Mouse (Mus musculus) liver, embryonic 16.5 days (tissue): ENCODE measurements around the gene Foxp1. TPM values are rescaled to one million over a fixed set of nuclear protein-coding genes. Genes with fewer than 3 reads are reported as not detected.

Experiments used
- ATAC-seq: fragments of 200-750 bp; cut with Nextera tagmentation; 2 replicates; pipeline ENCODE4 v1.8.0; 2017; ENCODE audit warnings: low read depth, mild to moderate bottlenecking, moderate number of reproducible peaks, moderate library complexity
- H3K27ac ChIP-seq: fragments of 300-500 bp; sonication (generic); 2 replicates; pipeline ENCODE4 v1.5.1; 2014; ENCODE audit warnings: mild to moderate bottlenecking, low read length
- H3K27me3 ChIP-seq: fragments of 300-500 bp; sonication (generic); 2 replicates; pipeline ENCODE4 v1.6.1; 2014; ENCODE audit warnings: low read depth, low read length, mixed read lengths; ENCODE audit not compliant: control insufficient read depth, insufficient read depth
- H3K36me3 ChIP-seq: fragments of 300-500 bp; sonication (generic); 2 replicates; pipeline ENCODE4 v1.6.1; 2014; ENCODE audit warnings: mild to moderate bottlenecking; ENCODE audit not compliant: control insufficient read depth, insufficient read depth
- H3K4me1 ChIP-seq: fragments of 300-500 bp; sonication (generic); 2 replicates; pipeline ENCODE4 v1.6.1; 2014; ENCODE audit warnings: low read depth, low read length, mixed read lengths; ENCODE audit not compliant: control insufficient read depth
- H3K4me2 ChIP-seq: fragments of 300-500 bp; sonication (generic); 2 replicates; pipeline ENCODE4 v1.6.1; 2014; ENCODE audit warnings: low read depth, low read length, mixed read lengths
- H3K4me3 ChIP-seq: fragments of 300-500 bp; sonication (generic); 2 replicates; pipeline ENCODE4 v1.5.1; 2014; ENCODE audit warnings: low read depth, mild to moderate bottlenecking, low read length
- H3K9ac ChIP-seq: fragments of 300-500 bp; sonication (generic); 2 replicates; pipeline ENCODE4 v1.6.1; 2014; ENCODE audit warnings: low read depth, low read length
- H3K9me3 ChIP-seq: fragments of 300-500 bp; sonication (generic); replicated peaks from 2 replicates; pipeline ENCODE4 v1.6.1; 2016; ENCODE audit warnings: low read length; ENCODE audit not compliant: control insufficient read depth
- WGBS: fragments of 180-500 bp; shearing (Covaris S2); extraction: QIAGEN DNeasy Blood & Tissue Kit; methylation state at CpG from one replicate; pipeline ENCODE4 v1.1.7; 2014; ENCODE audit not compliant: insufficient replicate concordance; 5-methylcytosine and 5-hydroxymethylcytosine counted together
- polyA plus RNA-seq: library from polyadenylated mRNA; unstranded; fragments of >200 nt; fragmentation: Nextera tagmentation; extraction: Ambion mirVana; gene quantifications from 2 replicates; pipeline ENCODE4 v1.2.1, GENCODE M21; 2015

Gene Foxp1
- polyA plus RNA-seq, 1 experiment from 2014 or later = 13.6 TPM

DNA sequence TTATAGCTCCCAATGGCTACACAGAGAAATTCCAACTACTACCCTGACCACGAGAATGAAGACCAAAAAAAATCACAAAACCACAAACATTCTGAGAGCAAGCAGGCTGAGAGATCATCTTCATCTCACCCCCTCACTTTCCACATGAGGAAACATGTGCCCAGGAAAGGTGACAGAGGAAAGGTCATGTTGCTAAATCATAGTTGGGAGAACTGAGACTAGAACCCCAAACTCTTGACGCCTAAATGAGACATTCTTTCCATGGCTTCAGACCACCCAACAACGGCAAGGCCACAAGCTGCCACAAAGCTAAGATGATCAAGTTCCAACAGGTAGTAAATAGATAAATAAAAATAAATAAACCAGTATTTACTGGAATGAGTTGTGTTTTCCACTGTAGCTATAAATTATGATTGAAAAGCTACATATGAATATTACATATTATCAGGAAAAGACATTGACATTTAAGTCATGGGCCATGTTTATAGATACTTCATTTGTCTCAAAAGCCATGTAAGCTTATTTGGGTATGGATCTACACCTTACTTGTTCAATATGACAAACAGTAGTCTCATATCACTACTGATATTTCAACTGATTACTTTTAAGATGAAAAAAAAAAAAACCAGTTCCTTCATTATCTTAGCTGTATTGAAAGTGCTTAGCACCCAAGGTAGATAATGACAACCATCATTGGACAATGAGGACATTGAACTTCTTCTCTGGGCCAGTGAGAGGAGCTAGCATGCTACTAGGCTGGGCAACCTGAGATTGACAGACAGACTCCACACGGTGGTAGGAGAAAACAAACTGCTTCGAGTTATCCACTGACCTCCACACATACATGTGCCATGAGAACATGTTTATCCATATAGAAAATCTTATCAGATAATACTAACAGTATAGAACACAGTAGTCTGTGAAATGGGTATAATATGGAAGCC lies 476.4 kb downstream of the Foxp1 start:
- H3K9ac ChIP-seq = no peak overlapping the region
- H3K9me3 ChIP-seq = no peaks in the 10 kb centered on the region
- H3K27ac ChIP-seq = no peak overlapping the region
- H3K4me2 ChIP-seq = no peak overlapping the region
- H3K27me3 ChIP-seq = no peaks in the 10 kb centered on the region
- 52% methylated on average over 5 of the region's 5 CpGs for WGBS
- no peak for ATAC-seq
- H3K4me3 ChIP-seq = no peak overlapping the region
- H3K4me1 ChIP-seq = no peaks in the 10 kb centered on the region
- no peaks in the 10 kb centered on the region for H3K36me3 ChIP-seq

- no peaks in the 10 kb centered on the region for H3K9me3 ChIP-seq
- H3K4me3 ChIP-seq = no peak overlapping the region
- 75% methylated on average over 12 of the region's 12 CpGs for WGBS
- ATAC-seq = no peak
- H3K4me2 ChIP-seq = no peak overlapping the region
- no peaks in the 10 kb centered on the region for H3K4me1 ChIP-seq
- H3K27ac ChIP-seq = no peak overlapping the region
- no peak overlapping the region for H3K9ac ChIP-seq
- H3K27me3 ChIP-seq = no peaks in the 10 kb centered on the region
- H3K36me3 ChIP-seq = no peaks in the 10 kb centered on the region
Measured at GRCm38 (mm10) chr6:99043932-99044664, 478.4 kb downstream of the Foxp1 start.

DNA sequence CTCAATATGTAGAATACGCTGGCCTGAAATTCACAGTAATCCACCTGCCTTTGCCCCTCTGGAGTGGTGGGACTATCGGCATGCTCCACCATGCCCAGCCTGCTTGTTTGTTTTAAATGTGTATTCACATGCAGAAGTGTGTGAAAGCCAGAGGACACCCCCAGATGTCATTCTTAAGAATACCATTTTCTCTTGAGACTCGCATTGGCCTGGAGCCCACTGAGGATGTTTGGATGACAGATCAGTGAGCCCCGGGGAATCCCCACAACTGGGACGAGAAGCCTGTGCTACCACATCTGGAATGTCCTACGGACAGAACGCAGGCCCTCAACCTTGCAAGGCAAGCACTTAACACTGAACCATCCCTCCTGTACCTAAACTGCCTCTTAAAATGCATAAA lies 479.3 kb downstream of the Foxp1 start:
- Histone ChIP-seq H3K27me3 (no peaks in the 10 kb centered on the region), H3K36me3 (no peaks in the 10 kb centered on the region), H3K9ac (no peak overlapping the region), H3K4me2 (no peak overlapping the region), H3K4me3 (no peak overlapping the region), H3K9me3 (no peaks in the 10 kb centered on the region), H3K4me1 (no peaks in the 10 kb centered on the region; the same call in 1 of the 2 replicates), H3K27ac (no peak overlapping the region)
- no peak for ATAC-seq
- WGBS = 77% methylated on average over 7 of the region's 7 CpGs

DNA sequence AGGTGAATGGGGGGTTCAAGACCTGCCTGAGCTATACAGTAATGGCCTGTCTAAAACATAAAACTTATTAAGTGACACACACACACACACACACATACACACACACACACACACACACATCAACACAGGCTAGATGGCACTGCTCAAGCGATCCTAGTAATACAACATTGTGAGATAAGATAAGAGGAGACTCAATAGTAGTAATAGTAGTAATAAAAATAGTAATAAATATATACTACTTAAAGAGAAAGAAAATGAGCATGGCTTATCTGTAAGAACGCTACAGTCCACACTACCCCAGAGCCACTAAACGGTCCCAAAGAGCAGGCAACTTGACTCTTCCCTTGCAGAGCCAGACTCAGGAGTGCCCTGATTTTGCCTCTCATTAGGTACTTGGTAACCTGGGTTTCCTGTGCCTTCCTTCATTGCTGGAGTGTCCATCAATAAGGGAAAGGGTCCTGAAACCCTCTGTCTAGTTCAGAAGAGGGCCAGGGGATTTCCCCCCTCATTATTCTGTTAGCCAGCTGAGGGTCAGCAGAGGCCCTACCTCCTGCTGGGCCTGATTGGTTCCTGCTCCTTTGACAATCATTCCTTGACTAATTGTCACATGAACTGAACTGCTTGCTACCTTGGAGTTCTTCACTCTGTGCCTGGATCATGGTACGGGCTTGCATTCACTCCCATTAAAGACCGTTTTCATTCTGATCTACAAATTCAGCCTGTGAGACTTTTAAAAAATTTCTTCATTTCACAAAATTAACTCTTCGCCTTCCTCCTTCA lies 480.2 kb downstream of the Foxp1 start:
- Histone ChIP-seq H3K9ac (no peak overlapping the region), H3K4me1 (no peaks in the 10 kb centered on the region; the same call in 1 of the 2 replicates), H3K4me3 (no peak overlapping the region), H3K4me2 (no peak overlapping the region), H3K27me3 (no peaks in the 10 kb centered on the region), H3K36me3 (no peaks in the 10 kb centered on the region), H3K9me3 (no peaks in the 10 kb centered on the region), H3K27ac (no peak overlapping the region)
- 63% methylated on average over 6 of the region's 6 CpGs for WGBS
- ATAC-seq = no peak

GRCm38 (mm10) chr6:99038977-99039376 lies 483.5 kb downstream of the Foxp1 start:
- no peak overlapping the region for H3K9ac ChIP-seq
- WGBS = 43% methylated on average over 2 of the region's 2 CpGs
- ATAC-seq = peak; percentile 62; the same call in 1 of the 2 replicates
- H3K27me3 ChIP-seq = no peaks in the 10 kb centered on the region
- H3K4me2 ChIP-seq = no peak overlapping the region
- H3K9me3 ChIP-seq = no peaks in the 10 kb centered on the region
- H3K27ac ChIP-seq = peak overlapping the region; percentile 41; the same call in 1 of the 2 replicates
- H3K36me3 ChIP-seq = no peaks in the 10 kb centered on the region
- no peak overlapping the region for H3K4me3 ChIP-seq
- no peaks in the 10 kb centered on the region; the same call in 1 of the 2 replicates for H3K4me1 ChIP-seq

DNA sequence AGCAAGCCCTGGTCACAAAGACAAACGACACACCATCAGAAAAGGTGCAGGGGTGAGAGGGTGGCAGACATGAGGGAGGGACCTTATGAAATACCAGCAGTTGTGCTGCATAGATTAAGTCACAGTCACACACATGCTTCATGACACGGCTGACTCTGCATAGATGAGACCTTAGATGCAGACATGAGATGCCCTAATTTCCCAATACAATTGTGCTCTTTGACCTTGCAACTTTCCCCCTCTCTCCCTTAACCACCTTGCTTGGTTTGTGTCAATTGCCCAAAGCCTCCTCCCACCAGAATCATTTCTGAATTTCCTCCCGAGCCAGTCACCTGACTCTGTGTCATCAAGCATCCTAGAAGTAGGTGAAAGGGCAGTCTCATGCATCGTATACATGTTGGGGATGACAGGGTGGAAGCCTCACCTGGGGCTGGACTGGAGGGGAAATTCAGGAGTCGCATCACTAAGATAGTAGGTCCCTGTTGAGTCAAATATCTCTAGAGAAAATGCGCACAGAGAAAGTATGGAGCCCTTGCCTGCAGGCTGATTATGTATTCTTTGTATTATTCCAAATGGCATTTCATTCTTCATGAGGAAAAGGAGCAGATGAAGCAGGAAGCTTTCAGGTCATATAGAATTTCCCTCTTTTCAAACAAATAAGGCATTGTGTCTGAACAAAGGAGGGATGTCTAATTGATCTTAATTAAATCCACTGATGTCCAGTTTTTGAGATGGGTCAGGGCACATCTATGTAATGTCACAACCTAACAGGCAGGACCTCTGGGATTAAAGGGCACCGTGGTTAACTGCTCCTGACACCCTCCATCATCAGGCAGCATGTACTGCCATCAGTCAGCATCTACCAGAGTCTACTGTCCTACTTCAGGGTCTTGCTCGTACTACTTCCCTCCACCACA lies 486.8 kb downstream of the Foxp1 start:
- Histone ChIP-seq H3K36me3 (no peaks in the 10 kb centered on the region), H3K4me2 (no peak overlapping the region), H3K27ac (no peak overlapping the region), H3K4me1 (peaks cover 2% of the 10 kb centered on the region; the same call in 1 of the 2 replicates), H3K4me3 (no peak overlapping the region), H3K27me3 (no peaks in the 10 kb centered on the region), H3K9me3 (no peaks in the 10 kb centered on the region), H3K9ac (no peak overlapping the region)
- ATAC-seq = 0 out of 2 replicates have a peak, but pooled peaks have one; percentile 30
- WGBS = 69% methylated on average over 8 of the region's 8 CpGs

DNA sequence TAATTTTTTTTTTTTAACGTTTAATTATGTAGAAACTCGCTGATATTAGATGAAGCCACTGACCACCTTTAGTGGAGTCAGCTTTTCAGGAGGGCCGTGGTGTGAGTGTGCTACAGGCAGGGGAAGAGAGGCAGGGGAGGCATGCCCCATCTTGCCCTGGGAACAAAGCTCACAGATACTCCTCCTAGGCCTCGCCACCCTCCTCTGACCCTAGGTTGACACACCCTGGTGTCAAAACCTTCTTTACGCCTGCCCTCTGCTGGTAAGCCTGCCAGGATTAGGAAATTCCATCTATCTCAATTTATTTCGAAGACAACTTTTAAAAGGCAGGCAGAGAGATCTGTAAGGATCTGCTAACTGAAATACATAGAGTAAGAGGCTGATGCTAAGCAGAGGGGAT lies 489.5 kb downstream of the Foxp1 start:
- 48% methylated on average over 6 of the region's 6 CpGs for WGBS
- ATAC-seq = no peak
- Histone ChIP-seq H3K9me3 (no peaks in the 10 kb centered on the region), H3K4me2 (no peak overlapping the region), H3K36me3 (no peaks in the 10 kb centered on the region), H3K9ac (no peak overlapping the region), H3K4me3 (no peak overlapping the region), H3K27ac (no peak overlapping the region), H3K27me3 (peaks cover 5% of the 10 kb centered on the region; the same call in 1 of the 2 replicates), H3K4me1 (peaks cover 9% of the 10 kb centered on the region)
